16 mouse cellular contexts compared by ENCODE assay signal in genomic region chr15:98738796-98739195, GRCm38 (mm10). TPM values are rescaled to one million over a fixed set of nuclear protein-coding genes. Genes with fewer than 3 reads are reported as not detected.
DNase-seq lines count a peak whose midpoint lies in the region; ATAC-seq and TF ChIP-seq lines count a peak whose summit lies in the region.
"Had no signal": no experiment of that assay in that cellular context is flagged by ENCODE, and none has a peak within 500 bp of the region (broad histone marks: within the 10 kb centered on the region; RNA-seq: fewer than 3 reads in every experiment).

No protein-coding gene starts in this region.

- no peaks in the 10 kb centered on the region for H3K27me3 ChIP-seq in liver, embryonic 16.5 days (ENCODE audit: control insufficient read depth, insufficient read depth, low read depth, low read length)
- H3K27me3 ChIP-seq: limb, embryonic 15.5 days had no signal

- no peak overlapping the region for H3K9ac ChIP-seq in liver, embryonic 16.5 days (ENCODE audit: low read depth, low read length)
- H3K9ac ChIP-seq: limb, embryonic 15.5 days had no signal

- 84% methylated on average over 4 of the region's 4 CpGs for WGBS in lung, adult 2 months
- 51% methylated on average over 4 of the region's 4 CpGs for WGBS in liver, embryonic 16.5 days (ENCODE audit: insufficient replicate concordance)

- H3K27ac ChIP-seq in gastrocnemius, adult 2 months: no peak overlapping the region
- H3K27ac ChIP-seq in liver, embryonic 16.5 days (ENCODE audit: low read length): peak overlapping the region; percentile 46; the same call in 1 of the 2 replicates
- H3K27ac ChIP-seq: limb, embryonic 15.5 days had no signal

- no peaks in the 10 kb centered on the region for H3K9me3 ChIP-seq in liver, embryonic 16.5 days (replicated peaks; ENCODE audit: control insufficient read depth, low read length)
- H3K9me3 ChIP-seq: limb, embryonic 15.5 days had no signal

- H3K4me1 ChIP-seq in lung, adult 2 months (ENCODE audit: control insufficient read depth, insufficient read depth, low read length): peaks cover 6% of the 10 kb centered on the region
- peaks cover 1% of the 10 kb centered on the region for H3K4me1 ChIP-seq in liver, embryonic 16.5 days (ENCODE audit: control insufficient read depth, low read depth, low read length)

- TF ChIP-seq POLR2A in lung, adult 2 months (IDR thresholded peaks at IDR 0.05; ENCODE audit: borderline replicate concordance, extremely low read depth, low read depth, low read length): no peak

- H3K36me3 ChIP-seq in liver, embryonic 16.5 days (ENCODE audit: control insufficient read depth, insufficient read depth): peaks cover 6% of the 10 kb centered on the region

- TF ChIP-seq CTCF in gastrocnemius, adult 2 months (IDR thresholded peaks at IDR 0.05): 0 out of 2 replicates have a peak, but pooled peaks have one; percentile 7
- TF ChIP-seq CTCF in lung, adult 2 months (IDR thresholded peaks at IDR 0.05; ENCODE audit: insufficient read depth, low read length): 0 out of 2 replicates have a peak, but pooled peaks have one; percentile 19

- intact Hi-C loops in gastrocnemius, adult 2 months (cut with DNase I): no loop called here

- H3K4me3 ChIP-seq in gastrocnemius, adult 2 months: no peak overlapping the region
- no peak overlapping the region for H3K4me3 ChIP-seq in lung, adult 2 months (replicated peaks; ENCODE audit: extremely low read depth, low read depth, low read length)
- H3K4me3 ChIP-seq in liver, embryonic 16.5 days (ENCODE audit: low read depth, low read length): no peak overlapping the region
- H3K4me3 ChIP-seq: limb, embryonic 15.5 days had no signal

- peak; percentile 50 for ATAC-seq in liver, embryonic 16.5 days (ENCODE audit: low read depth)

- no peak for DNase-seq in gastrocnemius, adult 2 months
- DNase-seq in gastrocnemius, adult 18-20 months (ENCODE audit: low spot score): no peak
- no peak for DNase-seq in lung, adult 2 months
- DNase-seq in lung, postnatal 25 days (ENCODE audit: low spot score): no peak
- peak; percentile 44 for DNase-seq in ES-CJ7 (ENCODE audit: low read depth, low spot score)
- DNase-seq in spleen, postnatal 10 days (ENCODE audit: low spot score in 2 of 2): no peak
- no peak for DNase-seq in left cerebral cortex, adult 11 months (ENCODE audit: low spot score)
- DNase-seq: B cell, adult 2 months; heart, postnatal 36 days; kidney, postnatal 14 days; thymus, postnatal 25 days had no signal

- H3K4me2 ChIP-seq in liver, embryonic 16.5 days (ENCODE audit: low read depth, low read length): no peak overlapping the region
- H3K4me2 ChIP-seq: limb, embryonic 15.5 days had no signal

RNA-seq across cellular contexts. Expression of gene Fkbp11, which starts 10.8 kb away (rescaled TPM):
- 1 to 10 TPM; 1.0 to 1.3 TPM for total RNA-seq in gastrocnemius, adult 2 months (2021)
- 1 to 10 TPM in 1 of 2 experiments, under 1 TPM in 1; 0.80 to 1.1 TPM for total RNA-seq in gastrocnemius, adult 18-20 months (2021)
- polyA plus RNA-seq in lung, adult 2 months (2012; rRNA removed): 11.1 and 12.5 TPM in 2 replicates
- 172 and 182 TPM in 2 replicates for polyA plus RNA-seq in liver, embryonic 16.5 days (2015; fragmentation: Nextera tagmentation; extraction: Ambion mirVana)

RNA-seq across cellular contexts. Expression of gene Arf3, which starts 24.2 kb away (rescaled TPM):
- 1 to 10 TPM; 8.1 to 9.4 TPM for total RNA-seq in gastrocnemius, adult 2 months (2021)
- 1 to 10 TPM; 8.1 to 9.0 TPM for total RNA-seq in gastrocnemius, adult 18-20 months (2021)
- polyA plus RNA-seq in lung, adult 2 months (2012; rRNA removed): 110 and 166 TPM in 2 replicates
- polyA plus RNA-seq in liver, embryonic 16.5 days (2015; fragmentation: Nextera tagmentation; extraction: Ambion mirVana): 10.5 and 12.0 TPM in 2 replicates

RNA-seq across cellular contexts. Expression of gene Ccdc65, which starts 30.8 kb away (rescaled TPM):
- total RNA-seq in gastrocnemius, adult 2 months (2021): not detected
- total RNA-seq in gastrocnemius, adult 18-20 months (2021): not detected
- 3.1 and 3.6 TPM in 2 replicates for polyA plus RNA-seq in lung, adult 2 months (2012; rRNA removed)
- not detected in 2 replicates for polyA plus RNA-seq in liver, embryonic 16.5 days (2015; fragmentation: Nextera tagmentation; extraction: Ambion mirVana)

RNA-seq across cellular contexts. Expression of gene Wnt10b, which starts 39.2 kb away (rescaled TPM):
- total RNA-seq in gastrocnemius, adult 2 months (2021): 1 to 10 TPM in 1 of 2 experiments, under 1 TPM in 1; 0.97 to 1.4 TPM
- total RNA-seq in gastrocnemius, adult 18-20 months (2021): 1 to 10 TPM in 1 of 2 experiments, under 1 TPM in 1; 0.57 to 1.4 TPM
- 21.8 and 37.4 TPM in 2 replicates for polyA plus RNA-seq in lung, adult 2 months (2012; rRNA removed)
- not detected in 2 replicates for polyA plus RNA-seq in liver, embryonic 16.5 days (2015; fragmentation: Nextera tagmentation; extraction: Ambion mirVana)

RNA-seq across cellular contexts. Expression of gene Wnt1, which starts 50.9 kb away (rescaled TPM):
- under 1 TPM in 1 of 2 experiments, not detected in 1; 0.08 TPM for total RNA-seq in gastrocnemius, adult 2 months (2021)
- not detected for total RNA-seq in gastrocnemius, adult 18-20 months (2021)
- polyA plus RNA-seq in lung, adult 2 months (2012; rRNA removed): not detected in 2 replicates
- polyA plus RNA-seq in liver, embryonic 16.5 days (2015; fragmentation: Nextera tagmentation; extraction: Ambion mirVana): not detected in 2 replicates
- total RNA-seq: adrenal gland, adult 18-20 months; heart, adult 8-10 months; heart, postnatal 36 days; left cerebral cortex, adult 18-20 months had no signal
